Mouse (Mus musculus): ENCODE measurements at regions not wholly inside any gene's neighbourhood (a gene's known extent, or its start where the extent isn't known, plus 50 kb on each side); places are given as distances from the start of the nearest gene placed in this dataset.

- no peak for TF ChIP-seq CTCF (IDR thresholded peaks at IDR 0.05; ENCODE audit: low read depth, low read length)
- TF ChIP-seq POLR2A (IDR thresholded peaks at IDR 0.05; ENCODE audit: borderline replicate concordance, low read depth, low read length) = no peak
These were observed 110.8 kb downstream of the Zfp365 start for GRCm38 (mm10) chr10:67801619-67802018.

Measured in bone marrow macrophage, adult 2 months (primary cell).